Mouse (Mus musculus) ZHBTc4 (cell line): ENCODE results near the gene Rnf186.

Experiments
- DNase-seq: peaks from one replicate; pipeline ENCODE4 v3.0.0-alpha.2; 2011; ENCODE audit warnings: low read depth, low spot score

Rnf186 gene

GRCm38 (mm10) chr4:139011201-139011702, 44.3 kb downstream of the Rnf186 start:
- DNase-seq = no peak

DNA sequence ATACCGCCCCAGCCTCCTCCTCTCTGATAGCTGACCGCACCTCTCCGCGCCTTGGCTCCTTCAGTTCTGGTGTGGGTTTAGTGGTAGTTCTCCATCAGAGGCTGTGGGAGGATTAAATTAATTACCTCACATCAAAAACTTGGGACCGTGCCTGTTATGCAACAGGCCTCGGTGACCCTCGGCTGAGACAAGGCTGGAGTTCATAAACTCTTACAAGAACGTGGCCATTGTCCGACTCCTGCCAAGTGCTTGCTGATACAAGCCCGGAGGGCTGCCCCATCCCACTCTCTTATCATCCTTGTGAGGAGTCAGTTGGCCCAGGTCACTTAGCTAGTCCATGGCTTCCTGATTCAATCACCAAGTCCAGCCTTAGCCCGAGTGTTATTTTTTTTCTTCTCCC, 46.4 kb downstream of the Rnf186 start:
- DNase-seq = no peak

- peak; percentile 69 for DNase-seq
Measured at GRCm38 (mm10) chr4:139014793-139015192, 47.9 kb downstream of the Rnf186 start.
